Mouse (Mus musculus) thymus, adult 2 months (tissue): ENCODE data around the gene Sppl2b. TPM values are rescaled to one million over a fixed set of nuclear protein-coding genes. Genes with fewer than 3 reads are reported as not detected.

Experiments
- DNase-seq: peaks from one replicate; pipeline ENCODE4 v3.0.0; 2021
- H3K27ac ChIP-seq: fragments of 200-500 bp; 2 replicates; pipeline ENCODE4 v1.5.1; 2012; ENCODE audit warnings: low read length, control low read depth; ENCODE audit not compliant: control insufficient read depth, insufficient read depth
- H3K27me3 ChIP-seq: fragments of 200-500 bp; 2 replicates; pipeline ENCODE4 v1.6.1; 2012; ENCODE audit warnings: mild to moderate bottlenecking, low read length, moderate library complexity, mixed read lengths; ENCODE audit not compliant: control insufficient read depth, insufficient read depth
- H3K36me3 ChIP-seq: fragments of 200-500 bp; 2 replicates; pipeline ENCODE4 v1.6.1; 2012; ENCODE audit warnings: mild to moderate bottlenecking, low read length, moderate library complexity; ENCODE audit not compliant: control insufficient read depth, insufficient read depth
- H3K4me1 ChIP-seq: fragments of 200-500 bp; replicated peaks from 2 replicates; pipeline ENCODE4 v1.6.1; 2012; ENCODE audit warnings: low read length; ENCODE audit not compliant: control insufficient read depth, insufficient read depth
- H3K4me3 ChIP-seq: fragments of 200-500 bp; 2 replicates; pipeline ENCODE4 v1.5.1; 2012; ENCODE audit warnings: mild to moderate bottlenecking, low read length, control low read depth, moderate library complexity; ENCODE audit not compliant: control insufficient read depth, insufficient read depth
- CTCF ChIP-seq: fragments of 200-500 bp; IDR thresholded peaks from 2 replicates; pipeline ENCODE4 v1.5.1; 2012; ENCODE audit warnings: mild to moderate bottlenecking, control low read depth, low read length, moderate library complexity, borderline replicate concordance; ENCODE audit not compliant: control insufficient read depth, poor library complexity, insufficient read depth; ENCODE audit errors: extremely low read depth
- POLR2A ChIP-seq: fragments of 200-500 bp; IDR thresholded peaks from 2 replicates; pipeline ENCODE4 v1.6.1; 2012; ENCODE audit warnings: mild to moderate bottlenecking, low read length, control low read depth, moderate library complexity; ENCODE audit not compliant: control insufficient read depth, poor library complexity, insufficient read depth; ENCODE audit errors: extremely low read depth
- WGBS: fragments of 180-500 bp; shearing (Covaris S2); methylation state at CpG from one replicate; pipeline ENCODE4 v1.1.7; 2018; 5-methylcytosine and 5-hydroxymethylcytosine counted together
- polyA plus RNA-seq: library from polyadenylated mRNA; depleted of rRNA; stranded (reverse); fragments of >200 nt; gene quantifications from 2 replicates; pipeline ENCODE4 v1.2.3, GENCODE M21; 2012; rRNA removed

The Sppl2b gene
- 153 and 167 TPM in 2 replicates for polyA plus RNA-seq

DNA sequence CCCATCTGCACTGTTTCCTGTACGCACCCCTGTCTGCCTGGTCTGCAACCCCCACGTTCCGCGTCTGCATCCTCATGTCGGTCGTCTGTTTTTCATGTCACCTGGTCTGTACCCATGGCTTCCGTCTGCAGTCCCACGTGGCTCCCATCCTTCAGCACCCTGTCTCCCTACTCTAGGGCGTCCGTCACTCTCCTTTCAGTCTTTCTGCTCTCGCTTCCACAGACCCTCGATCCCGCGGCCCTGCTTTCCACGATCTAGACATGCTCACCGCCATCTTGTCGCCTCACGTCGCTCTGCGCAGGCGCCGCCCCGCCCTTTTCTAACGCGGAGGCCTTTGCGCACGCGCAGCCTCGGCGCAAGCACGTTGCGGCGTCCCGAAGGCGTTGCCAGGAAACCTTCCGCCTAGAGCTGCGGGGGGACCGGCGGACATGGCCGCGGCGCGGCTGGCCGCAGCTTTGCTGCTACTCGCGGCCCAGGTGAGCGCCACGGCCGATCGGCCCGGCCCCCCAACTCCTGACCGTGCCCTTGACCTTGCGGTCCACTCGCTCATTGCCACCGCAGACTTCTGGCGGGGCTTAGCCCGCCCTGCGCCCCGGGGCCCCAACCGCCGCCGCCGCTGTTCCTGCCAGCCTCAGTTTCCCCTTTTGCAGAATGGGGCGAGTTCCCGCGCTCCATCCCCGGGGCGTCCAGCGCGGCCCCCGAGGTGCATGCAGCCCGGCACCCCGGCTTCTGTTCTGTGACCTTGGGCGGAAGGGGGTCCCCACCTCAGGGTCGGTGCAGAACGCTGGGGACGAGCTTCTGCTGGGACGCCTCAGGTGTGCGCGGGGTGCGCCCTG is at the start of gene Sppl2b, which contains the start of gene Lsm7:
TSS of gene Sppl2b (plus strand) at position 363 of the 836 bp plus-strand sequence.
TSS of gene Lsm7 (minus strand) at position 297 of the 836 bp plus-strand sequence.
- Histone ChIP-seq H3K4me1 (peaks cover 20% of the 10 kb centered on the region), H3K36me3 (no peaks in the 10 kb centered on the region), H3K4me3 (peak within 1 kb of the TSS; percentile 74), H3K27ac (no peak within 1 kb of the TSS), H3K27me3 (no peaks in the 10 kb centered on the region)
- TF ChIP-seq POLR2A = peak; percentile 65; the same call in 1 of the 2 replicates
- peak; percentile 49; the same call in 1 of the 2 replicates for TF ChIP-seq CTCF
- peak; percentile 98 for DNase-seq
- under 1% methylated on average over 81 of the region's 81 CpGs for WGBS

DNA sequence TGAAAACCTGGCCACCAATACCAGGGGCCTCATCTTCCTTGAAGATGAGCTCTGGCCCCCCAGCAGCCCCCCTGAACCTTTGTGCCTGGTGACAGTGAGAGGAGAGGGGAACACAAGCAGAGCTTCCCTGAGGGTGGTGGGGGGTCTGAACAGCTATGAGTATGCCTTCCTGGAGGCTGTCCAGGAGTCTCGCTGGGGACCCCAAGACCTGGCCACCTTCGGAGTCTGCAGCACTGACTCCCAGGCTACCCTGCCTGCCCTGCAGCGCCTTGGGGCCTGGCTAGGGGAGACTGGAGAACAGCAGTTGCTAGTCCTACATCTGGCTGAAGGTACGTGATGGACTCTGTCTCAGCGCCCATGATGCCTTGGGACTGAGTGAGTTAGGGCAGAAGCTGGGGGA is 49.8 kb upstream of the Sppl2b start:
- TF ChIP-seq POLR2A (no peak), CTCF (no peak)
- DNase-seq = no peak
- WGBS = 93% methylated on average over 5 of the region's 5 CpGs
- peaks cover 20% of the 10 kb centered on the region for H3K27me3 ChIP-seq
- peaks cover 23% of the 10 kb centered on the region for H3K36me3 ChIP-seq
- peaks cover 16% of the 10 kb centered on the region for H3K4me1 ChIP-seq
- H3K4me3 ChIP-seq = no peak overlapping the region
- no peak overlapping the region for H3K27ac ChIP-seq

DNA sequence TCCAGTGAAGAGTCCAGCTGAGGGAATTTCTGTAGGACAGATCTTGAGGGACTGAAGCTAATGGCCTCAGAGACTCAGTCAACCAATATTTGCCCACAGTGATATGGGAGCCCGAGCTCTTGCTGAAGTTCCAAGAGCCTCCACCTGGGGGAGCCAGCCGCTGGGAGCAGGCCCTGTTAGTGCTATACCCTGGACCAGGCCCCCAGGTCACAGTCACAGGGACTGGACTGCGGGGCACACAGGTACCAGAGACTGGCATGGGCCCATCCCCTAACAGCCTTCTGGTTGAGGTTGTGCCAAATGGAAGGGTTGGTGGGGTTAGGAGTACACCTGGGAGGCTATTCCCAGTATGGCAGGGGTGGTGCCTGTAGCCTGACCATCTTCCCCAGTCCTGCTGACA is 49.1 kb upstream of the Sppl2b start:
- Histone ChIP-seq H3K4me1 (peaks cover 16% of the 10 kb centered on the region), H3K27ac (no peak overlapping the region), H3K36me3 (peaks cover 23% of the 10 kb centered on the region), H3K27me3 (peaks cover 21% of the 10 kb centered on the region), H3K4me3 (no peak overlapping the region)
- peak; percentile 72 for DNase-seq
- 17% methylated on average over 3 of the region's 3 CpGs for WGBS
- TF ChIP-seq CTCF = peak; percentile 74
- TF ChIP-seq POLR2A = no peak

DNA sequence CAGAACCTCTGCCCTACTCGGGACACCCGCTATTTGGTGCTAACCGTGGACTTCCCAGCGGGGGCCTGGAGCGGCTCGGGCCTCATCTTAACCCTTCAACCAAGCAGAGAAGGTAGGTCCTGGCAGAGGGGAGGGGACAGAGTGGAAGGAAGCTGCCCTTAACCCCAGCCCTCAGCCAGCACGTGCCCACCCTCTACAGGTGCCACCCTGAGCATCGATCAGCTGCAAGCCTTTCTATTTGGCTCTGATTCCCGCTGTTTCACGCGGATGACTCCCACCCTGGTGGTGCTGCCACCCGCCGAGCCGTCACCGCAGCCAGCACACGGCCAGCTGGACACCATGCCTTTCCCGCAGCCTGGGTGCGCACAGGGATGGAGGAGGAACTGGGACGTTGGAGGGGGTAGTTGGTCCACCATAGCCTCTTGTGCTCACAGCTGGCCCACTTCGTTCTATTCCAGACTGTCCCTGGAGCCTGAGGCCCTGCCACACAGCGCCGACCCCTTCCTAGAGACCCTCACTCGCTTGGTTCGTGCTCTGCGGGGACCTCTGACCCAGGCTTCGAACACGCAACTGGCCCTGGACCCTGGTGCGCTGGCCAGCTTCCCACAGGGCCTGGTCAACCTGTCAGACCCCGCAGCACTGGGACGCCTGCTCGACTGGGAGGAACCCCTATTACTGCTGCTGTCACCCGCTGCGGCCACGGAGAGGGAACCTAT is 48.6 kb upstream of the Sppl2b start:
- H3K36me3 ChIP-seq = peaks cover 19% of the 10 kb centered on the region
- TF ChIP-seq CTCF (no peak), POLR2A (no peak)
- DNase-seq = no peak
- no peak overlapping the region for H3K27ac ChIP-seq
- peak overlapping the region; percentile 26 for H3K4me3 ChIP-seq
- 74% methylated on average over 34 of the region's 34 CpGs for WGBS
- H3K4me1 ChIP-seq = peaks cover 16% of the 10 kb centered on the region
- H3K27me3 ChIP-seq = peaks cover 21% of the 10 kb centered on the region

DNA sequence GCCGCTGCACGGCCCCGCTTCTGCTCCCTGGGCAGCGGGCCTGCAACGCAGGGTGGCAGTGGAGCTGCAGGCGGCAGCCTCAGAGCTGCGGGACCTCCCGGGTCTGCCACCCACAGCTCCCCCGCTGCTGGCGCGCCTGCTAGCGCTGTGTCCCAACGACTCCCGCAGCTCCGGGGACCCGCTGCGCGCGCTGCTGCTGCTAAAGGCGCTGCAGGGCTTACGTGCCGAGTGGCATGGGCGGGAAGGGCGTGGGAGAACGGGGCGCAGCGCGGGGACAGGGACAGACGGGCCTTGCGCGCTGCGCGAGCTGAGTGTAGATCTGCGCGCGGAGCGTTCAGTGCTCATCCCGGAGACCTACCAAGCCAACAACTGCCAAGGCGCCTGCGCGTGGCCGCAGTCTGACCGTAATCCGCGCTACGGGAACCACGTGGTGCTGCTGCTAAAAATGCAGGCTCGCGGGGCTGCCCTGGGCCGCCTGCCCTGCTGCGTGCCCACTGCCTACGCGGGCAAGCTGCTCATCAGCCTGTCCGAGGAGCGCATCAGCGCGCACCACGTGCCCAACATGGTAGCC is 47.9 kb upstream of the Sppl2b start:
- Histone ChIP-seq H3K27me3 (peaks cover 21% of the 10 kb centered on the region), H3K4me3 (peak overlapping the region; percentile 26), H3K36me3 (peaks cover 19% of the 10 kb centered on the region), H3K4me1 (peaks cover 16% of the 10 kb centered on the region), H3K27ac (no peak overlapping the region)
- TF ChIP-seq CTCF (no peak), POLR2A (no peak)
- no peak for DNase-seq
- WGBS = 1% methylated on average over 58 of the region's 58 CpGs

- H3K4me3 ChIP-seq = no peak overlapping the region
- DNase-seq = no peak
- peaks cover 9% of the 10 kb centered on the region for H3K36me3 ChIP-seq
- WGBS = 37% methylated on average over 40 of the region's 40 CpGs
- H3K4me1 ChIP-seq = peaks cover 16% of the 10 kb centered on the region
- TF ChIP-seq POLR2A (no peak), CTCF (no peak)
- peaks cover 21% of the 10 kb centered on the region for H3K27me3 ChIP-seq
- H3K27ac ChIP-seq = no peak overlapping the region
Measured at GRCm38 (mm10) chr10:80808099-80808984, 46.7 kb upstream of the Sppl2b start.
